Mouse (Mus musculus): ENCODE measurements around the gene Kctd19. TPM values are rescaled to one million over a fixed set of nuclear protein-coding genes. Genes with fewer than 3 reads are reported as not detected.

The Kctd19 gene
- polyA plus RNA-seq, 2 experiments, result not detected

- no peaks in the 10 kb centered on the region for H3K9me3 ChIP-seq (ENCODE audit: control insufficient read depth, low read length)
- no peak overlapping the region for H3K27ac ChIP-seq
- no peak for TF ChIP-seq EP300 (IDR thresholded peaks at IDR 0.05; ENCODE audit: low read depth)
- TF ChIP-seq CTCF (IDR thresholded peaks at IDR 0.05; ENCODE audit: low read depth), result peak; percentile 29; the same call in 1 of the 2 replicates
- ATAC-seq (ENCODE audit: insufficient read depth) (no peak), DNase-seq (ENCODE audit: low read depth in 3 of 3, low spot score in 3 of 3) (no peak)
- H3K36me3 ChIP-seq (replicated peaks; ENCODE audit: control insufficient read depth, insufficient read depth, low read depth), result no peaks in the 10 kb centered on the region
- H3K4me2 ChIP-seq (ENCODE audit: low read depth), result no peak overlapping the region
- no peak overlapping the region for H3K4me3 ChIP-seq (ENCODE audit: insufficient read depth in 1 of 2, low read depth in 2 of 2, low read length in 2 of 2)
- H3K4me1 ChIP-seq (replicated peaks; ENCODE audit: control insufficient read depth in 2 of 2, insufficient read depth in 2 of 2, low read length in 1 of 2), result no peaks in the 10 kb centered on the region
- WGBS (ENCODE audit: insufficient replicate concordance), result 75% methylated on average over 2 of the region's 2 CpGs
- H3K9ac ChIP-seq (replicated peaks), result no peak overlapping the region
- H3K27me3 ChIP-seq (ENCODE audit: control insufficient read depth, insufficient read depth, low read length), result no peaks in the 10 kb centered on the region
Measured at GRCm38 (mm10) chr8:105384070-105384469, 29.2 kb downstream of the Kctd19 start.

DNA sequence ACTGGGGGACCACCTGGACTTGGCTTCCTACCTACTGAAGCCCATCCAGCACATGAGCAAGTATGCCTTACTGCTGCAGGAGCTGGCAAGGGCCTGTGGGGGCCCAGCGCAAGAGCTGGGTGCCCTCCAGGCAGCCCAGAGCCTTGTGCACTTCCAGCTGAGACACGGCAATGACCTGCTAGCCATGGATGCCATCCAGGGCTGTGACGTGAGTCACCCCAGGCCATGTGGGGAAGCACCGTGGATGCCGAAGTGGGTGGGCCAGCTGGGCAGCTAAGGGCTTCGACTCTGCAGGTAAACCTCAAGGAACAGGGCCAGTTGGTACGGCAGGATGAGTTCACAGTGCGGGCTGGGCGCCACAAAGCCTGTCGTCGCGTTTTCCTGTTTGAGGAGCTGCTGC is 33.0 kb downstream of the Kctd19 start:
- Histone ChIP-seq H3K4me1 (replicated peaks; ENCODE audit: control insufficient read depth in 2 of 2, insufficient read depth in 2 of 2, low read length in 1 of 2) (no peaks in the 10 kb centered on the region), H3K9ac (replicated peaks) (no peak overlapping the region), H3K36me3 (replicated peaks; ENCODE audit: control insufficient read depth, insufficient read depth, low read depth) (no peaks in the 10 kb centered on the region), H3K27ac (no peak overlapping the region), H3K9me3 (ENCODE audit: control insufficient read depth, low read length) (no peaks in the 10 kb centered on the region), H3K4me3 (ENCODE audit: insufficient read depth in 1 of 2, low read depth in 2 of 2, low read length in 2 of 2) (no peak overlapping the region), H3K4me2 (ENCODE audit: low read depth) (no peak overlapping the region), H3K27me3 (ENCODE audit: control insufficient read depth, insufficient read depth, low read length) (no peaks in the 10 kb centered on the region)
- no peak for ATAC-seq (ENCODE audit: insufficient read depth)
- no peak for DNase-seq (ENCODE audit: low read depth in 3 of 3, low spot score in 3 of 3)
- 75% methylated on average over 12 of the region's 12 CpGs for WGBS (ENCODE audit: insufficient replicate concordance)
- TF ChIP-seq EP300 (IDR thresholded peaks at IDR 0.05; ENCODE audit: low read depth), result no peak
- no peak for TF ChIP-seq CTCF (IDR thresholded peaks at IDR 0.05; ENCODE audit: low read depth)

- TF ChIP-seq CTCF (IDR thresholded peaks at IDR 0.05; ENCODE audit: low read depth) (no peak), EP300 (IDR thresholded peaks at IDR 0.05; ENCODE audit: low read depth) (no peak)
- Histone ChIP-seq H3K36me3 (replicated peaks; ENCODE audit: control insufficient read depth, insufficient read depth, low read depth) (no peaks in the 10 kb centered on the region), H3K4me3 (ENCODE audit: insufficient read depth in 1 of 2, low read depth in 2 of 2, low read length in 2 of 2) (no peak overlapping the region), H3K27me3 (ENCODE audit: control insufficient read depth, insufficient read depth, low read length) (no peaks in the 10 kb centered on the region), H3K4me2 (ENCODE audit: low read depth) (no peak overlapping the region), H3K9ac (replicated peaks) (no peak overlapping the region), H3K9me3 (ENCODE audit: control insufficient read depth, low read length) (no peaks in the 10 kb centered on the region), H3K4me1 (replicated peaks; ENCODE audit: control insufficient read depth in 2 of 2, insufficient read depth in 2 of 2, low read length in 1 of 2) (no peaks in the 10 kb centered on the region), H3K27ac (no peak overlapping the region)
- ATAC-seq (ENCODE audit: insufficient read depth), result no peak
- no peak for DNase-seq (ENCODE audit: low read depth in 3 of 3, low spot score in 3 of 3)
- WGBS (ENCODE audit: insufficient replicate concordance), result 65% methylated on average over 19 of the region's 19 CpGs
Measured at GRCm38 (mm10) chr8:105378673-105379072, 34.6 kb downstream of the Kctd19 start.

DNA sequence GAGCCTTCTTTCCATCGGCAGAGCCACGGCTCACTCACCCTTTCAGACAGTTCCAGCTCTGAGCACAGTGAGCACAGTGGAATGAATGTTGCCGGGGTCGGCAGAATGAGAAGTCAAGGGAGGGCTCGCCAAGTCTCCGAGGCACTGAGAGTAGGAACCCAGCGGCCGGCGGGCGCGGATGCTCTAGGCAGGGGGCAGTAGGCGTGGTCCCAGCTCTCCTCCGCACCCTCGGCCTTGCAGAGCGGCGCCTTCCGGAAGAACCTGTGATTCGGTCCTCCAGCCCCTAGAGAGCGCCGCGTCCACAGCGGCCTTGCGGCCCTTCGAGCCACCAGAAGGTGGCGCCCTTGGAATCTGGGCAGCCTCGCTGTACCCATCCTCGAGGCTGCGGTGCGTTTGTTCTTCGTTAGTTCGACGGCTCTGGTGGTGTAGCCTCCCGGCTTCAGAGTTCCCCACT is 38.8 kb downstream of the Kctd19 start:
- 29% methylated on average over 33 of the region's 33 CpGs for WGBS (ENCODE audit: insufficient replicate concordance)
- H3K9ac ChIP-seq (replicated peaks), result no peak overlapping the region
- ATAC-seq (ENCODE audit: insufficient read depth) (peak; percentile 39; the same call in 1 of the 2 replicates), DNase-seq (ENCODE audit: low read depth in 3 of 3, low spot score in 3 of 3) (peak in 1 of 3 experiments; percentile 22)
- peak overlapping the region; percentile 16; the same call in 1 of the 2 replicates for H3K4me2 ChIP-seq (ENCODE audit: low read depth)
- H3K4me1 ChIP-seq (replicated peaks; ENCODE audit: control insufficient read depth in 2 of 2, insufficient read depth in 2 of 2, low read length in 1 of 2), result no peaks in the 10 kb centered on the region
- H3K4me3 ChIP-seq (ENCODE audit: insufficient read depth in 1 of 2, low read depth in 2 of 2, low read length in 2 of 2), result no peak overlapping the region
- TF ChIP-seq CTCF (IDR thresholded peaks at IDR 0.05; ENCODE audit: low read depth) (peak; percentile 90), EP300 (IDR thresholded peaks at IDR 0.05; ENCODE audit: low read depth) (no peak)
- H3K27me3 ChIP-seq (ENCODE audit: control insufficient read depth, insufficient read depth, low read length), result no peaks in the 10 kb centered on the region
- H3K9me3 ChIP-seq (ENCODE audit: control insufficient read depth, low read length), result no peaks in the 10 kb centered on the region
- no peak overlapping the region for H3K27ac ChIP-seq
- H3K36me3 ChIP-seq (replicated peaks; ENCODE audit: control insufficient read depth, insufficient read depth, low read depth), result no peaks in the 10 kb centered on the region

DNA sequence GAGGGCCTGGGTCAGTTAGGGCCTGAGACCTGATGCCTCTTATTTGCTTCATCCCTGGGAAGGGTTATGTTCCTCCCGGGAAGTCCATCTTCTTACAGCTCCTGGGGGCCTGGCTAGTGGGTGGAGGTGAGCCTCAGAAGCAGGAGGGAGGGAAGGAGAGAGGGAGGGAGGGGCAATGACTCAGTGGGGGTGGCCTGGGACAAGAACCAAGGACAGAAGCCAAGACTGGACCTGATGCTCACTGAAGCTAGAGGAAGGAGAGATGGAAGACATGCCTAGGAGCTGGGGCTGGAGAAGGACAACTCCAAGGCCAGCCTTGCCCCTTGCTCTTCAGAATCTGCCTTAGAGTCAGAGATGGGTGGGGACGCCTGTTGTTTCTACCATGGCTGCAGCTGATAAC is 40.3 kb downstream of the Kctd19 start, which contains the start of gene Plekhg4:
Plekhg4 (plus strand) TSS at position 243 of the 400 bp plus-strand sequence.
- no peak within 1 kb of the TSS for H3K4me2 ChIP-seq (ENCODE audit: low read depth)
- ATAC-seq (ENCODE audit: insufficient read depth) (no peak), DNase-seq (ENCODE audit: low read depth in 3 of 3, low spot score in 3 of 3) (no peak)
- no peak within 1 kb of the TSS for H3K9ac ChIP-seq (replicated peaks)
- no peaks in the 10 kb centered on the region for H3K9me3 ChIP-seq (ENCODE audit: control insufficient read depth, low read length)
- no peak within 1 kb of the TSS for H3K4me3 ChIP-seq (ENCODE audit: insufficient read depth in 1 of 2, low read depth in 2 of 2, low read length in 2 of 2)
- no peaks in the 10 kb centered on the region for H3K27me3 ChIP-seq (ENCODE audit: control insufficient read depth, insufficient read depth, low read length)
- no peak within 1 kb of the TSS for H3K27ac ChIP-seq
- TF ChIP-seq CTCF (IDR thresholded peaks at IDR 0.05; ENCODE audit: low read depth) (no peak), EP300 (IDR thresholded peaks at IDR 0.05; ENCODE audit: low read depth) (no peak)
- H3K36me3 ChIP-seq (replicated peaks; ENCODE audit: control insufficient read depth, insufficient read depth, low read depth), result no peaks in the 10 kb centered on the region
- H3K4me1 ChIP-seq (replicated peaks; ENCODE audit: control insufficient read depth in 2 of 2, insufficient read depth in 2 of 2, low read length in 1 of 2), result no peaks in the 10 kb centered on the region
- WGBS (ENCODE audit: insufficient replicate concordance), result 40% methylated on average over 2 of the region's 2 CpGs

Data from liver, embryonic 14.5 days (tissue).